Mouse (Mus musculus) myocyte (in vitro differentiated cells): Measurements from ENCODE around the gene Gm49405. TPM values are rescaled to one million over a fixed set of nuclear protein-coding genes. Genes with fewer than 3 reads are reported as not detected.

ENCODE experiments used
- H3K27me3 ChIP-seq: one replicate; pipeline ENCODE4 v1.6.1; 2011; ENCODE audit not compliant: control insufficient read depth, insufficient read depth, insufficient read length
- H3K36me3 ChIP-seq: one replicate; pipeline ENCODE4 v1.6.1; 2011; ENCODE audit not compliant: control insufficient read depth, insufficient read depth
- H3K4me2 ChIP-seq: one replicate; pipeline ENCODE4 v1.6.1; 2011; ENCODE audit warnings: low read depth, control low read depth
- H3K4me3 ChIP-seq: one replicate; pipeline ENCODE4 v1.5.1; 2011; ENCODE audit warnings: mild to moderate bottlenecking, control low read depth, moderate library complexity
- H3K79me2 ChIP-seq: one replicate; pipeline ENCODE4 v1.6.1; 2011; ENCODE audit not compliant: control insufficient read depth, insufficient read depth
- H3ac ChIP-seq: one replicate; pipeline ENCODE4 v1.6.1; 2011; ENCODE audit not compliant: control insufficient read depth, insufficient read length
- CEBPB ChIP-seq: IDR thresholded peaks from 2 replicates; pipeline ENCODE4 v1.6.1; 2011; ENCODE audit warnings: mild to moderate bottlenecking, moderate library complexity; ENCODE audit not compliant: poor library complexity, insufficient read depth, severe bottlenecking
- E2F4 ChIP-seq: IDR thresholded peaks from one replicate; pipeline ENCODE4 v1.6.1; 2011; ENCODE audit warnings: mild to moderate bottlenecking, control low read depth, moderate library complexity; ENCODE audit not compliant: insufficient read depth
- MAX ChIP-seq: IDR thresholded peaks from one replicate; pipeline ENCODE4 v1.6.1; 2011; ENCODE audit warnings: low read depth, mild to moderate bottlenecking, control low read depth
- MYOD1 ChIP-seq, 3 experiments: IDR thresholded peaks; one replicate each; pipeline ENCODE4 v1.6.1; 2011; ENCODE audit warnings: control low read depth in 2 of 3, low read depth in 2 of 3, mild to moderate bottlenecking in 2 of 3, moderate library complexity in 1 of 3; ENCODE audit not compliant: insufficient read length in 2 of 3, control insufficient read depth in 1 of 3
- MYOG ChIP-seq, 3 experiments: IDR thresholded peaks; one replicate each; pipeline ENCODE4 v1.6.1; 2011; ENCODE audit warnings: control low read depth in 2 of 3, low read depth in 2 of 3, mild to moderate bottlenecking in 2 of 3; ENCODE audit not compliant: insufficient read length in 2 of 3, control insufficient read depth in 1 of 3, insufficient read depth in 1 of 3
- POLR2A ChIP-seq: IDR thresholded peaks from one replicate; pipeline ENCODE4 v1.6.1; 2011; ENCODE audit warnings: low read depth, mild to moderate bottlenecking, control low read depth, moderate library complexity; ENCODE audit not compliant: insufficient read length
- POLR2AphosphoS2 ChIP-seq: IDR thresholded peaks from one replicate; pipeline ENCODE4 v1.6.1; 2011; ENCODE audit warnings: low read depth, control low read depth; ENCODE audit not compliant: insufficient read length
- REST ChIP-seq: IDR thresholded peaks from one replicate; pipeline ENCODE4 v1.6.1; 2011; ENCODE audit warnings: mild to moderate bottlenecking, control low read depth, moderate library complexity; ENCODE audit not compliant: insufficient read depth, insufficient read length
- SRF ChIP-seq: IDR thresholded peaks from one replicate; pipeline ENCODE4 v1.6.1; 2011; ENCODE audit warnings: low read depth; ENCODE audit not compliant: control insufficient read depth, insufficient read length
- TCF12 ChIP-seq: IDR thresholded peaks from one replicate; pipeline ENCODE4 v1.6.1; 2011; ENCODE audit warnings: mild to moderate bottlenecking, control low read depth; ENCODE audit not compliant: poor library complexity, insufficient read depth, severe bottlenecking
- TCF3 ChIP-seq: IDR thresholded peaks from one replicate; pipeline ENCODE4 v1.6.1; 2011; ENCODE audit warnings: low read depth, control low read depth; ENCODE audit not compliant: insufficient read length
- USF1 ChIP-seq: IDR thresholded peaks from one replicate; pipeline ENCODE4 v1.6.1; 2011; ENCODE audit warnings: low read depth, mild to moderate bottlenecking, control low read depth, moderate library complexity
- polyA plus RNA-seq: library from polyadenylated mRNA; unstranded; fragments of >200 nt; fragmentation: generic; extraction: Trizol; gene quantifications from one replicate; pipeline ENCODE4 v1.2.1, GENCODE M21; 2012; ENCODE audit warnings: missing spikeins

Gene Gm49405
- polyA plus RNA-seq, 1 experiment: 0.50 TPM

DNA sequence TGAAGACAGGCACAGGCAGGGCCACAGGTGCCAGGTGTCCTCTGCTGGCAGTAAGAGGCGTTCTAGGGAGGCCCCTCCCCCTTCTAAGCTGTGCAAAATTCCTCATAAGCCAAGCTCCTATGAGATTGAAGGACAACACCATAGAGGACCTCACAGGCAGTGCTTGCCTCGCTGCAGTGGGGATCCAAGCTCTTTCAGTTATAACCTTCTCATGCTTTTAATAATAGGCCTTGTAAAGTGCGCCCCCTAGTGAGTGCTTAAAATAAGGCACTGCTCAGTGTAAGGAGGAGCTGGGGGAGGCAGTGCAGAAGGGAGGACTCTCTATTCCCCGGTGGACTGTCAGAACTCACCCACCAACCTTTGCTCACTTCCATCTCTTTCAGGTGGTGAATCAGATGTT, 20.1 kb upstream of the Gm49405 start:
- TF ChIP-seq TCF12 (no peak), MYOG (IDR thresholded peaks at IDR 0.05; ENCODE audit: control insufficient read depth in 1 of 3, insufficient read depth in 1 of 3, insufficient read length in 2 of 3, low read depth in 2 of 3) (no peak), USF1 (no peak), SRF (no peak), REST (no peak), POLR2A (no peak), MYOD1 (IDR thresholded peaks at IDR 0.05; ENCODE audit: control insufficient read depth in 1 of 3, insufficient read length in 2 of 3, low read depth in 2 of 3) (no peak), TCF3 (no peak), MAX (no peak), CEBPB (no peak), E2F4 (no peak), POLR2AphosphoS2 (no peak)
- Histone ChIP-seq H3K27me3 (no peaks in the 10 kb centered on the region), H3ac (no peak overlapping the region)

DNA sequence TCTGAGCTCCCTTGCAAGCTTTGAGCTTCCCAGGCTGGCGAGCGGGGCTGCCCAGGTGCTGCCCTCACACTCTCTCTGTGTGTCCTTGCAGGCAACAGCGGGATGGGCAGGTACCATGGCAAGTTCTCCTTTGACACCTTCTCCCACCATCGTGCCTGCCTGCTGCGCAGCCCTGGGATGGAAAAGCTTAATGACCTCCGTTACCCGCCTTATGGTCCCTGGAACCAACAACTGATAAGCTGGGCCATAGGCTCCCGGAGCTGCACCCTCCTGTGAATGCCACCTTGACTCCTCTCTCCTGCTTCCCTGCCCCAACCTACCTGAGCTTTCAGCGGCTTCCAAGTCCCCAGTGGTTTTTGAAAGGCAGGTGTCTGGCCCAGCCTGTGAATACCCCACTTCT, 19.5 kb upstream of the Gm49405 start:
- H3K4me3 ChIP-seq: no peak overlapping the region

More for the DNA sequence above, 20.1 kb upstream of the Gm49405 start:
- Histone ChIP-seq H3K79me2 (no peaks in the 10 kb centered on the region), H3K4me3 (no peak overlapping the region), H3K4me2 (no peak overlapping the region), H3K36me3 (no peaks in the 10 kb centered on the region)

DNA sequence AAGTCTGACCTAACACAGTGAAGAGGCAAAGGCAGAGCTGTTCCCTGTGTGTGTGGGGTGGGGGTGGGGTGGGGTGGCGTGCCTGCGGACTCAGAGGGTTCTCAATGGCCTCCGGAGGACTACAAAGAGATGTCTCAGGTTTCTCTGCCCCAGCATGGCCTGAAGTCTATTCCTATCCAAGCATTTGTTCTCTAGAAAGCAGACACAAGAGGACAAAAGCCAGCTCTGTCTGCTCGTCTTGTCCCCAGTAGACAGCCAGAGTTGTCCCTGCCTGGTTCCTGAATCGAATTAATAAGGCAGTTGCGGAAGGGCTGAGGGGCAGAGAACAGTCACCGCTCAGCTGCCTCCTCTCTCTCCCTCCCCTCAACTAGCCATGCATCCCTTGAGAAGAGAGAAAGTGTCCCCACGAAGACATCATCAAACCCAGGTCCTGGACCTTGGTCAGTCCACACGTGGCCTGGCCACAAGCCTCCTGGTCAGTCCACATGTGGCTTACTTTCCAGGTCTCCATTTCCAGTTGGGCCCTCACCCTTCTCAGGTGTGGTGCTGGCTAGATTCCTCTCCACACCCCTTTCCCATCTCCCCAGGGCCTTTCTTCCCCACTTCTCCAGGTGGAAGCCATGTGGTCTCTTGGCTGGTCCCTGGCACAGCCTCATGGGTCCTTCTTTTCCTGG, 16.8 kb upstream of the Gm49405 start:
- no peak for TF ChIP-seq USF1
- no peak for TF ChIP-seq SRF
- no peak for TF ChIP-seq REST
- no peak for TF ChIP-seq POLR2A
- no peak for TF ChIP-seq MYOD1 (IDR thresholded peaks at IDR 0.05; ENCODE audit: control insufficient read depth in 1 of 3, insufficient read length in 2 of 3, low read depth in 2 of 3)
- TF ChIP-seq MAX: no peak
- TF ChIP-seq E2F4: no peak
- no peak for TF ChIP-seq POLR2AphosphoS2
- TF ChIP-seq TCF12: no peak
- TF ChIP-seq TCF3: no peak
- no peak for TF ChIP-seq CEBPB
- TF ChIP-seq MYOG (IDR thresholded peaks at IDR 0.05; ENCODE audit: control insufficient read depth in 1 of 3, insufficient read depth in 1 of 3, insufficient read length in 2 of 3, low read depth in 2 of 3): no peak
- H3K4me2 ChIP-seq: no peak overlapping the region

More for the DNA sequence above, 19.5 kb upstream of the Gm49405 start:
- no peaks in the 10 kb centered on the region for H3K36me3 ChIP-seq
- no peaks in the 10 kb centered on the region for H3K79me2 ChIP-seq
- no peaks in the 10 kb centered on the region for H3K27me3 ChIP-seq
- H3K4me2 ChIP-seq: no peak overlapping the region
- no peak overlapping the region for H3ac ChIP-seq
- no peak for TF ChIP-seq TCF12
- TF ChIP-seq MYOG (IDR thresholded peaks at IDR 0.05; ENCODE audit: control insufficient read depth in 1 of 3, insufficient read depth in 1 of 3, insufficient read length in 2 of 3, low read depth in 2 of 3): no peak
- no peak for TF ChIP-seq MYOD1 (IDR thresholded peaks at IDR 0.05; ENCODE audit: control insufficient read depth in 1 of 3, insufficient read length in 2 of 3, low read depth in 2 of 3)
- no peak for TF ChIP-seq USF1
- TF ChIP-seq SRF: no peak
- TF ChIP-seq CEBPB: no peak
- TF ChIP-seq POLR2A: no peak
- TF ChIP-seq POLR2AphosphoS2: no peak
- TF ChIP-seq MAX: no peak
- TF ChIP-seq REST: no peak

DNA sequence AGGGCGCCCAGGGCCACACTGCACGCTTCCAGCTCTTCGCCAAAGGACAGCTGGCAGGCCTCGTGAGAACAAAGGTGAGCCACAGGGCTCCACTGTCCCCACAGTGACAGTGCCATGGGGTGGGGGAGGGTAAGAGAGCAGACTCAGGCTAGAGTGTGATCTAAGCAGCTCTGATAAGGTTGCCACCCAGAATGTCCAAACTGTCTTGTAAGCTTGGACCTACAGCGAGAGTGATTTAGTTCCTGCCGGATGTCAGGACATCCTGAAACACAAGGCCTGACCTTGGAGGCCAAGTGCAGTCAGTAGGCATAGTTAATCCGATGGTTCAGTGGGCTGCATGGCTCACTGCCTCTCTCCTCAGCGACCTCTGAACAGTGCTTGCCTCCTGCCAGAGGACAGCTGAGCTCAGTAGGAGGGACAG, 15.2 kb upstream of the Gm49405 start:
- H3K79me2 ChIP-seq: no peaks in the 10 kb centered on the region
- no peak overlapping the region for H3K4me2 ChIP-seq
- H3K4me3 ChIP-seq: no peak overlapping the region
- H3K27me3 ChIP-seq: no peaks in the 10 kb centered on the region
- no peak overlapping the region for H3ac ChIP-seq
- H3K36me3 ChIP-seq: no peaks in the 10 kb centered on the region
- TF ChIP-seq MAX (no peak), POLR2A (no peak), MYOD1 (IDR thresholded peaks at IDR 0.05; ENCODE audit: control insufficient read depth in 1 of 3, insufficient read length in 2 of 3, low read depth in 2 of 3) (no peak), MYOG (IDR thresholded peaks at IDR 0.05; ENCODE audit: control insufficient read depth in 1 of 3, insufficient read depth in 1 of 3, insufficient read length in 2 of 3, low read depth in 2 of 3) (no peak), SRF (no peak), E2F4 (no peak), POLR2AphosphoS2 (no peak), REST (no peak), CEBPB (no peak), TCF3 (no peak)

More for the DNA sequence above, 16.8 kb upstream of the Gm49405 start:
- H3K27me3 ChIP-seq: no peaks in the 10 kb centered on the region
- no peaks in the 10 kb centered on the region for H3K36me3 ChIP-seq
- H3K4me3 ChIP-seq: no peak overlapping the region
- no peaks in the 10 kb centered on the region for H3K79me2 ChIP-seq
- no peak overlapping the region for H3ac ChIP-seq

DNA sequence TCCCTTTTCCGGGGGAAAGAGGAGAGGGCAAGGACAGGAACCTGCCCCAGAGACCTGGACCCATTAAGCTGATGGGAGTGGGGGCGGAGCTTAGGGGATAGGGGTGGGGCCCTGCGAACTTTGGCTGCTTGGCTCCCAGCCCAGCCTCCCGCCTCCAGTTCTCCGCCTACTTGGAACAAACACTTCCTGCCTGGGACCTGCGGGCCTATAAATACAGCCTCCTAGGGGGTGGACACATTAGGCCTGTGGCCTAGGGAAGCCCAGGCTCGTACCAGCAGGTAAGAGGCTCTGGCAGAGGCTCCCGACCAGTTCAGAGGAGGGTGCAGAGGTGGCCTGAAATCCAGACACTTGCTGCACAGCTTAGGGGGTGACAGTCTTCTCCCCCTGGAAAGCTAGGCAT, 14.1 kb upstream of the Gm49405 start, which contains the start of gene Acy3:
TSS of gene Acy3 (plus strand) at position 237 of the 400 bp plus-strand sequence.
- TF ChIP-seq POLR2A: peak; percentile 39
- no peak for TF ChIP-seq MYOD1 (IDR thresholded peaks at IDR 0.05; ENCODE audit: control insufficient read depth in 1 of 3, insufficient read length in 2 of 3, low read depth in 2 of 3)
- Histone ChIP-seq H3K4me2 (peak within 1 kb of the TSS; percentile 28), H3K4me3 (no peak within 1 kb of the TSS), H3ac (no peak within 1 kb of the TSS), H3K27me3 (peaks cover 6% of the 10 kb centered on the region), H3K79me2 (no peaks in the 10 kb centered on the region), H3K36me3 (no peaks in the 10 kb centered on the region)
